Mouse (Mus musculus): ENCODE measurements around the gene Fgf18.

The Fgf18 gene

GRCm38 (mm10) chr11:33147171-33147571 lies at the start of gene Fgf18:
Gene Fgf18 (minus strand): TSS chr11:33147400.
- peak; percentile 39 for DNase-seq (ENCODE audit: low spot score)

GRCm38 (mm10) chr11:33196447-33197132 lies 49.4 kb upstream of the Fgf18 start:
- no peak for DNase-seq (ENCODE audit: low spot score)

- DNase-seq (ENCODE audit: low spot score): no peak
These were observed 48.6 kb upstream of the Fgf18 start for GRCm38 (mm10) chr11:33195531-33196446.

GRCm38 (mm10) chr11:33195061-33195460 lies 47.9 kb upstream of the Fgf18 start:
- DNase-seq (ENCODE audit: low spot score): no peak

- no peak for DNase-seq (ENCODE audit: low spot score)
These were observed 46.5 kb upstream of the Fgf18 start for GRCm38 (mm10) chr11:33193695-33194094.

- no peak for DNase-seq (ENCODE audit: low spot score)
These were observed 34.6 kb upstream of the Fgf18 start for GRCm38 (mm10) chr11:33181804-33182203.

- DNase-seq (ENCODE audit: low spot score): no peak
These were observed 33.5 kb upstream of the Fgf18 start for GRCm38 (mm10) chr11:33180701-33181116.

- DNase-seq (ENCODE audit: low spot score): no peak
These were observed 32.6 kb upstream of the Fgf18 start for GRCm38 (mm10) chr11:33179802-33180201.

GRCm38 (mm10) chr11:33176525-33177245 lies 29.5 kb upstream of the Fgf18 start:
- no peak for DNase-seq (ENCODE audit: low spot score)

- DNase-seq (ENCODE audit: low spot score): no peak
These were observed 28.6 kb upstream of the Fgf18 start for GRCm38 (mm10) chr11:33175768-33176167.

GRCm38 (mm10) chr11:33170489-33170888 lies 23.3 kb upstream of the Fgf18 start:
- peak; percentile 47 for DNase-seq (ENCODE audit: low spot score)

- peak; percentile 100 for DNase-seq (ENCODE audit: low spot score)
These were observed 15.9 kb upstream of the Fgf18 start, which contains the start of gene Npm1 for GRCm38 (mm10) chr11:33162998-33163506. Gene Npm1 (minus strand): TSS chr11:33163206.

- DNase-seq (ENCODE audit: low spot score): peak; percentile 82
These were observed 15.2 kb upstream of the Fgf18 start for GRCm38 (mm10) chr11:33162211-33162997.

GRCm38 (mm10) chr11:33159741-33160140 lies 12.5 kb upstream of the Fgf18 start:
- DNase-seq (ENCODE audit: low spot score): no peak

- DNase-seq (ENCODE audit: low spot score): no peak
These were observed 10.4 kb upstream of the Fgf18 start for GRCm38 (mm10) chr11:33157453-33158196.

- no peak for DNase-seq (ENCODE audit: low spot score)
These were observed 9.3 kb upstream of the Fgf18 start for GRCm38 (mm10) chr11:33156436-33157015.

- DNase-seq (ENCODE audit: low spot score): no peak
These were observed 7.3 kb upstream of the Fgf18 start for GRCm38 (mm10) chr11:33154459-33154858.

GRCm38 (mm10) chr11:33152997-33153396 lies 5.8 kb upstream of the Fgf18 start:
- no peak for DNase-seq (ENCODE audit: low spot score)

GRCm38 (mm10) chr11:33151780-33152145 lies 4.6 kb upstream of the Fgf18 start:
- DNase-seq (ENCODE audit: low spot score): no peak

GRCm38 (mm10) chr11:33151128-33151779 lies 4.1 kb upstream of the Fgf18 start:
- DNase-seq (ENCODE audit: low spot score): no peak

All from T-cell, adult 2 months (primary cell).